Mouse (Mus musculus): ENCODE data around the gene Shtn1. TPM values are rescaled to one million over a fixed set of nuclear protein-coding genes. Genes with fewer than 3 reads are reported as not detected.
A peak's percentile ranks its signal among the peaks of the same experiment; 100 is the strongest.

Shtn1 gene
- 0.87 and 0.94 TPM in 2 replicates for polyA plus RNA-seq (2016; fragmentation: Nextera tagmentation; extraction: Ambion mirVana)

- peak; percentile 20; the same call in 1 of the 2 replicates for ATAC-seq (ENCODE audit: insufficient number of reproducible peaks, insufficient read depth, low FRiP score, low TSS enrichment, low read depth)
- no peaks in the 10 kb centered on the region for H3K36me3 ChIP-seq
- peaks cover 57% of the 10 kb centered on the region for H3K27me3 ChIP-seq
- H3K4me2 ChIP-seq: peak within 1 kb of the TSS; percentile 99
- no peaks in the 10 kb centered on the region for H3K9me3 ChIP-seq
- H3K4me1 ChIP-seq (replicated peaks): peaks cover 4% of the 10 kb centered on the region; the same call in 1 of the 2 replicates
- H3K4me3 ChIP-seq (replicated peaks): peak within 1 kb of the TSS; percentile 55
- under 1% methylated on average over 43 of the region's 46 CpGs for whole genome bisulfite sequencing
- no peak within 1 kb of the TSS for H3K27ac ChIP-seq
- H3K9ac ChIP-seq (replicated peaks): peak within 1 kb of the TSS; percentile 42
Observed at GRCm38 (mm10) chr19:59075472-59076101, at the start of gene Shtn1. Gene Shtn1 (minus strand): TSS chr19:59076100.

DNA sequence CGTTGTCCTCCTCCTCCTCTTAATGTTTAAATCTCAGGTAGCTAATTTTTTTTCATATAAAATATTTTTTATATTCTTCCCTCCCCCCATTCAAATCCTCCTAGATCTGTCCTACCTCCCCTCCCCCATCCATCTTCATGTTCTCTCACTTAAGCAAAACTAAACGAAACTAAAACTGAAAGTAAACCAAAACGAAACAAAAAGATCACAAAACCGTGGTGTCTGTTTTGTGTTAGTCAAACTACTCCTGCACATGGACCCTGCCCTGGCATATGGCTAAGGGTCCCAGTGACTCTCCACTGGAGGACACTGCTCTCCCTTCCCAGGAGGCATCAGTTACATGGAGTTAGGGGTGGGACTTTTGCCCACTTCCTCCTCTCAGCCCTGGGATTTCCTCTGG, 38.3 kb upstream of the Shtn1 start:
- no peak overlapping the region for H3K27ac ChIP-seq
- 67% methylated on average over 4 of the region's 4 CpGs for WGBS
- no peaks in the 10 kb centered on the region for H3K36me3 ChIP-seq
- H3K4me2 ChIP-seq: no peak overlapping the region
- no peaks in the 10 kb centered on the region for H3K9me3 ChIP-seq
- H3K4me3 ChIP-seq (replicated peaks): no peak overlapping the region
- H3K9ac ChIP-seq (replicated peaks): no peak overlapping the region
- no peak for ATAC-seq (ENCODE audit: insufficient number of reproducible peaks, insufficient read depth, low FRiP score, low TSS enrichment, low read depth)
- H3K4me1 ChIP-seq (replicated peaks): no peaks in the 10 kb centered on the region
- no peaks in the 10 kb centered on the region; the same call in 1 of the 2 replicates for H3K27me3 ChIP-seq

DNA sequence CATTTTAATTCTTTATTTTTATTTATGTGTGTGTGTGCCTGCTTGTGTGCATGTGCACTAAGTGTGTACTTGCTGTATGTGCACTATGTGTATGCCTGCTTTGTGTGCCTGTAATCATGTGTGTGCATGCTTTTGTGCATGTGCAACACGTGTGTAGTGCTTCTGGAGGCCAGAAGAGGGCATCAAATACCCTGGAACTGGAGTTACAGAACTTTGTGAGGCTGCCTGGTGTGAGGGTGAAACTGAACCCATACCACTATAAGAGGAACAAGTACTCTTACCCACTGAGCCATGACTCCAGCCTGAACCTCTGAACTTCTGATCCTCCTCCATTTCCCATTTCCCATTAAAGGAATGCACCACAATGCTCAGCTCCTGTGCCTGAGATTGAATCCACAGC, 34.0 kb upstream of the Shtn1 start:
- H3K36me3 ChIP-seq: no peaks in the 10 kb centered on the region
- no peak overlapping the region for H3K9ac ChIP-seq (replicated peaks)
- no peak overlapping the region for H3K27ac ChIP-seq
- no peaks in the 10 kb centered on the region; the same call in 1 of the 2 replicates for H3K27me3 ChIP-seq
- H3K4me2 ChIP-seq: no peak overlapping the region
- WGBS: 41% methylated on average over 1 of the region's 1 CpGs
- no peak for ATAC-seq (ENCODE audit: insufficient number of reproducible peaks, insufficient read depth, low FRiP score, low TSS enrichment, low read depth)
- H3K9me3 ChIP-seq: no peaks in the 10 kb centered on the region
- no peaks in the 10 kb centered on the region for H3K4me1 ChIP-seq (replicated peaks)
- no peak overlapping the region for H3K4me3 ChIP-seq (replicated peaks)

- no peak for ATAC-seq (ENCODE audit: insufficient number of reproducible peaks, insufficient read depth, low FRiP score, low TSS enrichment, low read depth)
- Histone ChIP-seq H3K4me3 (replicated peaks) (no peak overlapping the region), H3K27ac (no peak overlapping the region), H3K9me3 (peaks cover 4% of the 10 kb centered on the region; the same call in 1 of the 2 replicates), H3K4me2 (no peak overlapping the region), H3K9ac (replicated peaks) (no peak overlapping the region), H3K36me3 (no peaks in the 10 kb centered on the region), H3K4me1 (replicated peaks) (no peaks in the 10 kb centered on the region), H3K27me3 (no peaks in the 10 kb centered on the region)
- WGBS: 40% methylated on average over 1 of the region's 1 CpGs
Observed at GRCm38 (mm10) chr19:59098315-59098714, 22.4 kb upstream of the Shtn1 start.

DNA sequence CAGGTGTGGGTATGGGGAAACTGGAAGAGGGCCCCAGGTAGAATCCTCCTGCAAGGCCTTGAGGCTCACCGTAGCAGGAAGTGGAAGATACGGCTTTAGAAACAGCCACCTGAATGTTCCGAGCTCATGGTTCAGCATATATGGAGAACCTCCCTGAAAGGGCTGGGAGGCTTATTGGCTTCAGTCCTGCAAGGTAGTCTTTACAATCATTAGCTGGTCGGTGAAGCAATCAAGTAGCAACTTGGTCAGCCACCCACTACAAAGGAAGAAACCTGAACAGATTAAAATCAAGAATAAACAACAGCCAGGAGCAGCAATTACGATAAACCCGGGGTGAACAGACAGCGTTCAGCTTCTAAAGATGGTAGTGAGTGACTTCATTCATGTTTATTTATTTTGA, 16.4 kb upstream of the Shtn1 start:
- ATAC-seq (ENCODE audit: insufficient number of reproducible peaks, insufficient read depth, low FRiP score, low TSS enrichment, low read depth): no peak
- Histone ChIP-seq H3K27me3 (no peaks in the 10 kb centered on the region; the same call in 1 of the 2 replicates), H3K4me3 (replicated peaks) (no peak overlapping the region), H3K9me3 (0 out of 2 replicates have a peak, but pooled peaks cover 2% of the 10 kb centered on the region), H3K36me3 (no peaks in the 10 kb centered on the region), H3K4me1 (replicated peaks) (no peaks in the 10 kb centered on the region), H3K9ac (replicated peaks) (no peak overlapping the region), H3K4me2 (no peak overlapping the region), H3K27ac (no peak overlapping the region)
- 87% methylated on average over 7 of the region's 7 CpGs for WGBS

- Histone ChIP-seq H3K27me3 (no peaks in the 10 kb centered on the region; the same call in 1 of the 2 replicates), H3K4me2 (no peak overlapping the region), H3K27ac (no peak overlapping the region), H3K9me3 (0 out of 2 replicates have a peak, but pooled peaks cover 7% of the 10 kb centered on the region), H3K4me3 (replicated peaks) (no peak overlapping the region), H3K4me1 (replicated peaks) (no peaks in the 10 kb centered on the region), H3K36me3 (no peaks in the 10 kb centered on the region), H3K9ac (replicated peaks) (no peak overlapping the region)
- ATAC-seq (ENCODE audit: insufficient number of reproducible peaks, insufficient read depth, low FRiP score, low TSS enrichment, low read depth): no peak
- WGBS: 74% methylated on average over 1 of the region's 1 CpGs
Observed at GRCm38 (mm10) chr19:59090337-59090736, 14.4 kb upstream of the Shtn1 start.

DNA sequence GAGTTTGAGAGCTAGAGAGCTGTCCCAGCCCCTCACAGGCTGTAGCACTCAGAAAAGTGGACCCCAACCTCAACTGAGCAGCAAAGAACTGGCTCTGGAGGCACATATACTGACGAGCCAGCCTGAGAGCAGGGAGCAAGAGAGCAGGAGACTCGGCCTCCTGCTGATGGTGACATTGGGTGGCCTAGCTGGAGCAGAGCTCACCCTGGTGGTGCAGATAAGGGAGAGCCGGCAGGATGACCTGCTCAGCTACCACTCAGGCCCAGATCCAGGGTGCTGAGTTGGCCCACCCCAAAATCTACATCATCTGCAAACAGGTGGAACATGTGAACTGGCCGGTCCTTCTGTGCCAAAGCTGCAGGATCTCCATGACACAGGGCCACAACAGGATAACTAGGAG, 8.4 kb upstream of the Shtn1 start:
- no peak overlapping the region for H3K4me3 ChIP-seq (replicated peaks)
- WGBS: 59% methylated on average over 4 of the region's 4 CpGs
- 0 out of 2 replicates have a peak, but pooled peaks cover 4% of the 10 kb centered on the region for H3K27me3 ChIP-seq
- H3K36me3 ChIP-seq: no peaks in the 10 kb centered on the region
- H3K27ac ChIP-seq: no peak overlapping the region
- H3K9ac ChIP-seq (replicated peaks): no peak overlapping the region
- H3K4me1 ChIP-seq (replicated peaks): no peaks in the 10 kb centered on the region; the same call in 1 of the 2 replicates
- H3K9me3 ChIP-seq: 0 out of 2 replicates have a peak, but pooled peaks cover 7% of the 10 kb centered on the region
- no peak overlapping the region for H3K4me2 ChIP-seq
- ATAC-seq (ENCODE audit: insufficient number of reproducible peaks, insufficient read depth, low FRiP score, low TSS enrichment, low read depth): no peak

DNA sequence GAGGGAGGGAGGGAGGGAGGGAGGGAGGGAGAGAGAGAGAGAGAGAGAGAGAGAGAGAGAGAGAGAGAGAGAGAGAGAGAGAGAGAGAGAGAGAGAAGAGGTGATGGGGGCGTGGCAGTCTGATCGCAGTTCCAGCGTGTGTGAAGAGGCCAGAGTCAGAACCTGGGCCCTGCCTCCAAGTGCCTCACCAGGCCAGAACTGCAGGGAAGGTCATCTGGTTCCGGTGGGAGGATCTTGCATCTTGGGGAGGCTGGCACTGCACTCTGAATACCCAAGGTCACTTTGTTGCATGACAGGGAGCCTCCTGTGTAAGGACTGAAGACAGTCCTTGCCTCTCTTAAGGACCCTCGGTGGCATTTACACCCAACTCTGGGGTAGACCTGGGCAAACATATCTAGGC, 231 bp upstream of the Shtn1 start:
- 11% methylated on average over 5 of the region's 5 CpGs for WGBS
- no peak overlapping the region for H3K27ac ChIP-seq
- H3K4me1 ChIP-seq (replicated peaks): peaks cover 4% of the 10 kb centered on the region; the same call in 1 of the 2 replicates
- ATAC-seq (ENCODE audit: insufficient number of reproducible peaks, insufficient read depth, low FRiP score, low TSS enrichment, low read depth): no peak
- no peak overlapping the region for H3K9ac ChIP-seq (replicated peaks)
- no peaks in the 10 kb centered on the region for H3K36me3 ChIP-seq
- peak overlapping the region; percentile 99 for H3K4me2 ChIP-seq
- peaks cover 58% of the 10 kb centered on the region for H3K27me3 ChIP-seq
- peak overlapping the region; percentile 55 for H3K4me3 ChIP-seq (replicated peaks)
- H3K9me3 ChIP-seq: no peaks in the 10 kb centered on the region

DNA sequence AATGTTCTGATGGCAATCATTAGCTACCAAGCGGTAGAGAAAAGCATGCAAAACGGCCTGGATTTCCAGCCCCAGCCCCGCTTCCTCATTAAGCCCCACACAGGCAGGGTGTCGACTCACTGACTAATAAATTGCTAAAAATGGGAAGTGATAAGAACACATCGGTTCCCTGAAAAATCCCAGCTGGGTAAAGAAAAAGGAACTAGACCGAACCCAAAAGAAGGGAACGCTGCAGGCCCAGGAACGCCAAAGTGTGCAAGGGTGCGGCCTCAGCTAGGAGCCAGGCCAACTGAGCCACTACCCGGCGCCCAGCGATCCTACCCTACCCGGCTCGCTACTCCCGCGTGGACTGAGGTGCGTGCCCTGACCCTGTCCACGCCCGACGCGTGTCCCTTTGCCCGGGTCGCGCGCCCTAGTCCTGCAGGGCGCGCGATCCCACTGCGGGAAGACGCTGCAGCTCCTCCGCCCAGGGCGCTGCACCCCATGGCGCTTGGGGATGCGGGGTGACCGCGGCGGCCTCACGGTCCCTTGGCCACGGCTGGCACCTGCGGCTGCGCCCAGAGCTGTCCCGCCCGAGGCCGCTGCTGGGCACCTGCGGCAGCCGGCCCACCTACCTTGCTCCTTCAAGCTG, 944 bp downstream of the Shtn1 start:
- H3K9ac ChIP-seq (replicated peaks): peak overlapping the region; percentile 42
- H3K27me3 ChIP-seq: peaks cover 54% of the 10 kb centered on the region
- H3K4me2 ChIP-seq: peak overlapping the region; percentile 99
- 2% methylated on average over 46 of the region's 46 CpGs for WGBS
- no peak for ATAC-seq (ENCODE audit: insufficient number of reproducible peaks, insufficient read depth, low FRiP score, low TSS enrichment, low read depth)
- no peaks in the 10 kb centered on the region for H3K36me3 ChIP-seq
- H3K4me3 ChIP-seq (replicated peaks): peak overlapping the region; percentile 55
- peaks cover 4% of the 10 kb centered on the region; the same call in 1 of the 2 replicates for H3K4me1 ChIP-seq (replicated peaks)
- H3K9me3 ChIP-seq: no peaks in the 10 kb centered on the region
- H3K27ac ChIP-seq: no peak overlapping the region

DNA sequence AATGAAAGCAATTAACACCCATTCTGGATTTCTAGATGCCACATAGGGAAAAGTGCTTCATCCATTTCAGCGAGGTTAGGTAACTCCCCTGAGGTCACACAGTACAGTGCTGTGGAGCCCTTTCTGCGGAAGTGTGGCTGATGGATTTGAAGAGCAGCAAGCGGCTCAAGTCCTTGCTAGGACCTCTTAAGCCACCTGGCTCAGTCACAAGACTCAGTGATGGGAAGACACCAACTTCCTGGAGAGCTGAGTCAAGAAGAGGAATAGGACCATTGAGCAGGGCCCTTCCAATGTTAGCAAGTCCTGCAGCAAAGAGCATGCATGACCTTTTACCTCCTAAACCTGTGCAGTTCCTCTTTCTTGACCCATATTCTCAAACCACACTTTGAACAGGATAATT, 1.5 kb downstream of the Shtn1 start:
- Histone ChIP-seq H3K9me3 (no peaks in the 10 kb centered on the region), H3K4me1 (replicated peaks) (peaks cover 4% of the 10 kb centered on the region; the same call in 1 of the 2 replicates), H3K4me2 (no peak overlapping the region; the same call in 1 of the 2 replicates), H3K27me3 (peaks cover 54% of the 10 kb centered on the region), H3K36me3 (no peaks in the 10 kb centered on the region), H3K4me3 (replicated peaks) (no peak overlapping the region), H3K9ac (replicated peaks) (no peak overlapping the region), H3K27ac (no peak overlapping the region)
- no peak for ATAC-seq (ENCODE audit: insufficient number of reproducible peaks, insufficient read depth, low FRiP score, low TSS enrichment, low read depth)
- 60% methylated on average over 3 of the region's 3 CpGs for WGBS

- Histone ChIP-seq H3K4me1 (replicated peaks) (peaks cover 4% of the 10 kb centered on the region; the same call in 1 of the 2 replicates), H3K4me2 (no peak overlapping the region), H3K9me3 (no peaks in the 10 kb centered on the region), H3K9ac (replicated peaks) (no peak overlapping the region), H3K4me3 (replicated peaks) (no peak overlapping the region), H3K27ac (no peak overlapping the region), H3K36me3 (no peaks in the 10 kb centered on the region), H3K27me3 (peaks cover 52% of the 10 kb centered on the region)
- 88% methylated on average over 6 of the region's 6 CpGs for WGBS
- no peak for ATAC-seq (ENCODE audit: insufficient number of reproducible peaks, insufficient read depth, low FRiP score, low TSS enrichment, low read depth)
Observed at GRCm38 (mm10) chr19:59073006-59073405, 2.9 kb downstream of the Shtn1 start.
